Mouse (Mus musculus) limb, embryonic 12.5 days (tissue): ENCODE data around the gene Washc2. TPM values are rescaled to one million over a fixed set of nuclear protein-coding genes. Genes with fewer than 3 reads are reported as not detected.

Experiments used
- ATAC-seq: fragments of 200-750 bp; cut with Nextera tagmentation; 2 replicates; pipeline ENCODE4 v1.8.0; 2017; ENCODE audit warnings: low read depth, moderate TSS enrichment; ENCODE audit not compliant: insufficient number of reproducible peaks, insufficient read depth, low FRiP score, low TSS enrichment
- H3K27ac ChIP-seq: fragments of 300-500 bp; sonication (generic); 2 replicates; pipeline ENCODE4 v1.5.1; 2016; ENCODE audit warnings: mild to moderate bottlenecking, moderate library complexity
- H3K27me3 ChIP-seq: fragments of 300-500 bp; sonication (generic); 2 replicates; pipeline ENCODE4 v1.6.1; 2016; ENCODE audit warnings: mild to moderate bottlenecking, moderate library complexity
- H3K36me3 ChIP-seq: fragments of 300-500 bp; sonication (generic); 2 replicates; pipeline ENCODE4 v1.6.1; 2016; ENCODE audit warnings: mild to moderate bottlenecking, moderate library complexity
- H3K4me1 ChIP-seq: fragments of 300-500 bp; sonication (generic); replicated peaks from 2 replicates; pipeline ENCODE4 v1.6.1; 2016
- H3K4me2 ChIP-seq: fragments of 300-500 bp; sonication (generic); 2 replicates; pipeline ENCODE4 v1.6.1; 2016; ENCODE audit warnings: mild to moderate bottlenecking, moderate library complexity
- H3K4me3 ChIP-seq: fragments of 300-500 bp; sonication (generic); replicated peaks from 2 replicates; pipeline ENCODE4 v1.5.1; 2016; ENCODE audit warnings: mild to moderate bottlenecking
- H3K9ac ChIP-seq: fragments of 300-500 bp; sonication (generic); replicated peaks from 2 replicates; pipeline ENCODE4 v1.6.1; 2016; ENCODE audit warnings: mild to moderate bottlenecking, moderate library complexity
- H3K9me3 ChIP-seq: fragments of 300-500 bp; sonication (generic); 2 replicates; pipeline ENCODE4 v1.6.1; 2016; ENCODE audit warnings: mild to moderate bottlenecking, moderate library complexity
- WGBS: fragments of 180-500 bp; shearing (Covaris S2); methylation state at CpG from one replicate; pipeline ENCODE4 v1.1.7; 2016; 5-methylcytosine and 5-hydroxymethylcytosine counted together
- polyA plus RNA-seq: library from polyadenylated mRNA; unstranded; fragments of >200 nt; fragmentation: Nextera tagmentation; extraction: Ambion mirVana; gene quantifications from 2 replicates; pipeline ENCODE4 v1.2.1, GENCODE M21; 2016

Gene Washc2
- polyA plus RNA-seq, 1 experiment from 2014 or later = 51.8 TPM

GRCm38 (mm10) chr6:116286870-116287575 is 79.2 kb downstream of the Washc2 start:
- no peaks in the 10 kb centered on the region for H3K36me3 ChIP-seq
- no peak for ATAC-seq
- no peak overlapping the region for H3K4me2 ChIP-seq
- no peak overlapping the region for H3K4me3 ChIP-seq
- H3K27me3 ChIP-seq = no peaks in the 10 kb centered on the region
- no peaks in the 10 kb centered on the region for H3K9me3 ChIP-seq
- H3K9ac ChIP-seq = no peak overlapping the region
- WGBS = 75% methylated on average over 5 of the region's 5 CpGs
- H3K4me1 ChIP-seq = no peaks in the 10 kb centered on the region
- H3K27ac ChIP-seq = no peak overlapping the region

GRCm38 (mm10) chr6:116311411-116311810 is 103.6 kb downstream of the Washc2 start:
- WGBS = 90% methylated on average over 2 of the region's 2 CpGs
- no peak for ATAC-seq
- no peak overlapping the region for H3K27ac ChIP-seq
- H3K4me1 ChIP-seq = 0 out of 2 replicates have a peak, but pooled peaks cover 2% of the 10 kb centered on the region
- H3K27me3 ChIP-seq = no peaks in the 10 kb centered on the region
- H3K4me3 ChIP-seq = no peak overlapping the region
- no peak overlapping the region for H3K9ac ChIP-seq
- no peak overlapping the region for H3K4me2 ChIP-seq
- H3K9me3 ChIP-seq = no peaks in the 10 kb centered on the region
- no peaks in the 10 kb centered on the region for H3K36me3 ChIP-seq

Other genes starting within 250 kb of the Washc2 start
- 25.2 and 27.5 TPM in 2 replicates for gene Plxnd1, start 213.0 kb upstream of the Washc2 start, polyA plus RNA-seq
- gene Tmcc1, start 14.6 kb upstream of the Washc2 start, polyA plus RNA-seq = 15.5 and 19.4 TPM in 2 replicates
- 7.6 and 8.1 TPM in 2 replicates for gene Zfand4, start 56.2 kb downstream of the Washc2 start, polyA plus RNA-seq
- gene March8, start 130.0 kb downstream of the Washc2 start, polyA plus RNA-seq = 24.0 and 24.3 TPM in 2 replicates